Mouse (Mus musculus) embryonic facial prominence, embryonic 15.5 days (tissue): ENCODE measurements at regions not wholly inside any gene's neighbourhood (a gene's known extent, or its start where the extent isn't known, plus 50 kb on each side); places are given as distances from the start of the nearest gene placed in this dataset.
A peak's percentile ranks its signal among the peaks of the same experiment; 100 is the strongest.

ENCODE experiments used
- ATAC-seq: fragments of 200-750 bp; cut with Nextera tagmentation; 2 replicates; pipeline ENCODE4 v1.8.0; 2017; ENCODE audit warnings: low read depth, moderate TSS enrichment; ENCODE audit not compliant: insufficient number of reproducible peaks, low FRiP score, low TSS enrichment
- H3K27ac ChIP-seq: fragments of 300-500 bp; sonication (generic); replicated peaks from 2 replicates; pipeline ENCODE4 v1.5.1; 2015; ENCODE audit warnings: mild to moderate bottlenecking, inconsistent platforms
- H3K27me3 ChIP-seq: fragments of 300-500 bp; sonication (generic); 2 replicates; pipeline ENCODE4 v1.6.1; 2015; ENCODE audit warnings: inconsistent platforms
- H3K36me3 ChIP-seq: fragments of 300-500 bp; sonication (generic); 2 replicates; pipeline ENCODE4 v1.6.1; 2015; ENCODE audit warnings: mild to moderate bottlenecking, inconsistent platforms
- H3K4me1 ChIP-seq: fragments of 300-500 bp; sonication (generic); 2 replicates; pipeline ENCODE4 v1.6.1; 2015; ENCODE audit warnings: inconsistent platforms
- H3K4me2 ChIP-seq: fragments of 300-500 bp; sonication (generic); replicated peaks from 2 replicates; pipeline ENCODE4 v1.6.1; 2015; ENCODE audit warnings: mild to moderate bottlenecking, inconsistent platforms
- H3K4me3 ChIP-seq: fragments of 300-500 bp; sonication (generic); replicated peaks from 2 replicates; pipeline ENCODE4 v1.5.1; 2015; ENCODE audit warnings: mild to moderate bottlenecking, inconsistent platforms
- H3K9ac ChIP-seq: fragments of 300-500 bp; sonication (generic); 2 replicates; pipeline ENCODE4 v1.6.1; 2015; ENCODE audit warnings: inconsistent platforms
- H3K9me3 ChIP-seq: fragments of 300-500 bp; sonication (generic); replicated peaks from 2 replicates; pipeline ENCODE4 v1.6.1; 2016; ENCODE audit warnings: inconsistent platforms
- WGBS: fragments of 180-500 bp; shearing (Covaris S2); methylation state at CpG from one replicate; pipeline ENCODE4 v1.1.7; 2015; 5-methylcytosine and 5-hydroxymethylcytosine counted together

GRCm38 (mm10) chr2:57909706-57910105 is 88.0 kb upstream of the Galnt5 start:
- no peak for ATAC-seq
- H3K36me3 ChIP-seq = no peaks in the 10 kb centered on the region
- H3K4me3 ChIP-seq = no peak overlapping the region
- H3K27me3 ChIP-seq = no peaks in the 10 kb centered on the region
- H3K9me3 ChIP-seq = no peaks in the 10 kb centered on the region
- no peak overlapping the region for H3K4me2 ChIP-seq
- WGBS = 70% methylated on average over 4 of the region's 4 CpGs
- no peak overlapping the region for H3K27ac ChIP-seq
- no peak overlapping the region for H3K9ac ChIP-seq
- H3K4me1 ChIP-seq = no peaks in the 10 kb centered on the region

GRCm38 (mm10) chr2:57916375-57917023 is 81.2 kb upstream of the Galnt5 start:
- Histone ChIP-seq H3K36me3 (no peaks in the 10 kb centered on the region), H3K27ac (no peak overlapping the region), H3K9me3 (no peaks in the 10 kb centered on the region), H3K9ac (no peak overlapping the region), H3K4me2 (no peak overlapping the region), H3K4me1 (no peaks in the 10 kb centered on the region), H3K27me3 (no peaks in the 10 kb centered on the region), H3K4me3 (no peak overlapping the region)
- 81% methylated on average over 15 of the region's 15 CpGs for WGBS
- ATAC-seq = no peak

- Histone ChIP-seq H3K27ac (no peak overlapping the region), H3K9ac (no peak overlapping the region), H3K4me3 (no peak overlapping the region), H3K4me1 (no peaks in the 10 kb centered on the region), H3K27me3 (no peaks in the 10 kb centered on the region), H3K9me3 (no peaks in the 10 kb centered on the region), H3K4me2 (no peak overlapping the region), H3K36me3 (no peaks in the 10 kb centered on the region)
- no peak for ATAC-seq
- WGBS = 90% methylated on average over 6 of the region's 6 CpGs
Measured at GRCm38 (mm10) chr2:57917721-57918120, 80.0 kb upstream of the Galnt5 start.

- H3K27ac ChIP-seq = peak overlapping the region; percentile 25; the same call in 1 of the 2 replicates
Measured at GRCm38 (mm10) chr2:57919102-57919731, 78.5 kb upstream of the Galnt5 start.

GRCm38 (mm10) chr2:57934062-57934822 is 63.4 kb upstream of the Galnt5 start:
- H3K27ac ChIP-seq = no peak overlapping the region
- no peak for ATAC-seq
- H3K27me3 ChIP-seq = no peaks in the 10 kb centered on the region
- no peak overlapping the region for H3K9ac ChIP-seq
- WGBS = 39% methylated on average over 5 of the region's 5 CpGs
- H3K4me2 ChIP-seq = no peak overlapping the region
- H3K9me3 ChIP-seq = no peaks in the 10 kb centered on the region
- no peaks in the 10 kb centered on the region for H3K4me1 ChIP-seq
- H3K36me3 ChIP-seq = no peaks in the 10 kb centered on the region
- H3K4me3 ChIP-seq = no peak overlapping the region

More at GRCm38 (mm10) chr2:57919102-57919731, 78.5 kb upstream of the Galnt5 start:
- WGBS = 20% methylated on average over 14 of the region's 14 CpGs
- no peaks in the 10 kb centered on the region for H3K9me3 ChIP-seq
- H3K4me2 ChIP-seq = peak overlapping the region; percentile 40
- peak overlapping the region; percentile 34 for H3K4me3 ChIP-seq
- H3K4me1 ChIP-seq = no peaks in the 10 kb centered on the region
- no peaks in the 10 kb centered on the region for H3K36me3 ChIP-seq
- no peak for ATAC-seq
- no peaks in the 10 kb centered on the region for H3K27me3 ChIP-seq
- H3K9ac ChIP-seq = peak overlapping the region; percentile 10; the same call in 1 of the 2 replicates
